Comparison of ENCODE assay signal across 8 mouse cellular contexts in the genomic region with DNA sequence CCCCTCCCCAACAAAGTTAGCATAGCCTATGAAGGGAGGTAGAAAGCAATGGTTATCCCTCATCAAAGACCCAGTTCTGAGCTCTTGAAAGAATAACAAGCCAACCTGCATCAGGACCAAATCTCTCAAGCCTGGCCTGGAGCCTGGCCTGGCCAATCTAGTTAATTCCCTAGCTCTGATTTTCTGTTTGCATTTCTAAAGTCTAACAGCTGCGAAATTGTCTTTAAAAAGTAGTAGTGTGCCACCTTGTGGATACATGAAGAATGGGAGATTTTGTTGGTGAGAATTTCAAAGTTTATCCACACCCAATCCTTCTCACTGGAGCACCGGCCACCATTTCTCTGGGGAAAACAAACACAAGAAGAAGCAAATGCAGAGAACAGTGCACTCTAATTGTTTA. TPM values are rescaled to one million over a fixed set of nuclear protein-coding genes. Genes with fewer than 3 reads are reported as not detected.
A peak's percentile ranks its signal among the peaks of the same experiment; 100 is the strongest.
DNase-seq lines count a peak whose midpoint lies in the region; ATAC-seq and TF ChIP-seq lines count a peak whose summit lies in the region.

No protein-coding gene starts in this region.

- no peaks in the 10 kb centered on the region for H3K27me3 ChIP-seq in thymus, adult 2 months (ENCODE audit: control insufficient read depth, insufficient read depth, low read length)

- H3K4me3 ChIP-seq in thymus, adult 2 months (ENCODE audit: control insufficient read depth, insufficient read depth, low read length): no peak overlapping the region

- 29% methylated on average over 2 of the region's 2 CpGs for WGBS in thymus, adult 2 months

- peak; percentile 61 for ATAC-seq in granulocyte monocyte progenitor cell, adult 5-6 weeks (replicated peaks; ENCODE audit: poor library complexity, severe bottlenecking)
- ATAC-seq in activated CD4-positive, CD25-positive, alpha-beta regulatory T cell, adult 4 months: no peak

- no peaks in the 10 kb centered on the region for H3K36me3 ChIP-seq in thymus, adult 2 months (ENCODE audit: control insufficient read depth, insufficient read depth, low read length)

- no peaks in the 10 kb centered on the region for H3K4me1 ChIP-seq in thymus, adult 2 months (replicated peaks; ENCODE audit: control insufficient read depth, insufficient read depth, low read length)

- peak; percentile 39; the same call in 1 of the 2 replicates for TF ChIP-seq CTCF in brain, embryonic 14.5 days (IDR thresholded peaks at IDR 0.05; ENCODE audit: borderline replicate concordance, extremely low read depth, insufficient read depth, insufficient read length)
- no peak for TF ChIP-seq CTCF in thymus, adult 2 months (IDR thresholded peaks at IDR 0.05; ENCODE audit: borderline replicate concordance, control insufficient read depth, extremely low read depth, insufficient read depth, low read length, poor library complexity)

- H3K27ac ChIP-seq in thymus, adult 2 months (ENCODE audit: control insufficient read depth, insufficient read depth, low read length): no peak overlapping the region

- no peak for TF ChIP-seq POLR2A in brain, embryonic 14.5 days (IDR thresholded peaks at IDR 0.05; ENCODE audit: borderline replicate concordance, extremely low read depth, insufficient read depth, insufficient read length, poor library complexity, severe bottlenecking)
- TF ChIP-seq POLR2A in thymus, adult 2 months (IDR thresholded peaks at IDR 0.05; ENCODE audit: control insufficient read depth, extremely low read depth, insufficient read depth, low read length, poor library complexity): no peak

- peak; percentile 57 for DNase-seq in kidney, adult 9 months
- DNase-seq in kidney, postnatal 25 days: no peak
- DNase-seq in CD4-positive, CD25-positive, alpha-beta regulatory T cell, adult 2 months (ENCODE audit: low read depth, low spot score): peak; percentile 44
- DNase-seq in brain, embryonic 14.5 days (ENCODE audit: low read depth): peak; percentile 75
- DNase-seq in retina, postnatal 7 days (ENCODE audit: low read depth, low spot score): peak; percentile 21
- DNase-seq in thymus, adult 2 months: no peak

RNA-seq across cellular contexts. Expression of a gene that starts 5.4 kb away (rescaled TPM):
- polyA plus RNA-seq in brain, embryonic 14.5 days (2012; rRNA removed): 44.0 and 44.1 TPM in 2 replicates
- total RNA-seq in granulocyte monocyte progenitor cell, adult 5-6 weeks (2014; fragmentation: Nextera tagmentation): 32.9 and 41.9 TPM in 2 replicates
- 23.2 and 27.1 TPM in 2 replicates for total RNA-seq in granulocyte monocyte progenitor cell, adult 5-6 weeks (2017)
- polyA plus RNA-seq in thymus, adult 2 months (2012; rRNA removed): 39.8 and 58.4 TPM in 2 replicates
- polyA plus RNA-seq in activated CD4-positive, CD25-positive, alpha-beta regulatory T cell, adult 4 months (2017; shearing (Covaris generic)): 10 to 100 TPM; 20.6 to 30.8 TPM

RNA-seq across cellular contexts. Expression of a gene that starts 15.8 kb away (rescaled TPM):
- 0.45 and 0.97 TPM in 2 replicates for polyA plus RNA-seq in brain, embryonic 14.5 days (2012; rRNA removed)
- total RNA-seq in granulocyte monocyte progenitor cell, adult 5-6 weeks (2014; fragmentation: Nextera tagmentation): 18.2 and 22.2 TPM in 2 replicates
- total RNA-seq in granulocyte monocyte progenitor cell, adult 5-6 weeks (2017): 27.4 and 29.9 TPM in 2 replicates
- 2.3 and 3.0 TPM in 2 replicates for polyA plus RNA-seq in thymus, adult 2 months (2012; rRNA removed)
- 10 to 100 TPM; 12.4 to 13.0 TPM for polyA plus RNA-seq in activated CD4-positive, CD25-positive, alpha-beta regulatory T cell, adult 4 months (2017; shearing (Covaris generic))

Comparison
In these comparisons a context has a peak if more than half of its experiments do, and no peak if none do; other contexts are left out.
1. DNase-seq: peak in kidney, adult 9 months (single experiment), CD4-positive, CD25-positive, alpha-beta regulatory T cell, adult 2 months (single experiment), brain, embryonic 14.5 days (single experiment) and retina, postnatal 7 days (single experiment); none in kidney, postnatal 25 days (0 of 2) and thymus, adult 2 months (single experiment).